Mouse (Mus musculus) adrenal gland, postnatal 36 days (tissue): ENCODE data around the gene Elac2. TPM values are rescaled to one million over a fixed set of nuclear protein-coding genes. Genes with fewer than 3 reads are reported as not detected.

Experiments used
- DNase-seq, 2 experiments: peaks; one replicate each; pipeline ENCODE4 v3.0.0; 2021; ENCODE audit warnings: mixed read lengths in 1 of 2
- total RNA-seq, 2 experiments: library from RNA; stranded (reverse); gene quantifications; 2 replicates each; pipeline ENCODE4 v1.2.3; 2021

Elac2 gene
- total RNA-seq, 2 experiments from 2014 or later = 40.4 to 62.4 TPM

DNA sequence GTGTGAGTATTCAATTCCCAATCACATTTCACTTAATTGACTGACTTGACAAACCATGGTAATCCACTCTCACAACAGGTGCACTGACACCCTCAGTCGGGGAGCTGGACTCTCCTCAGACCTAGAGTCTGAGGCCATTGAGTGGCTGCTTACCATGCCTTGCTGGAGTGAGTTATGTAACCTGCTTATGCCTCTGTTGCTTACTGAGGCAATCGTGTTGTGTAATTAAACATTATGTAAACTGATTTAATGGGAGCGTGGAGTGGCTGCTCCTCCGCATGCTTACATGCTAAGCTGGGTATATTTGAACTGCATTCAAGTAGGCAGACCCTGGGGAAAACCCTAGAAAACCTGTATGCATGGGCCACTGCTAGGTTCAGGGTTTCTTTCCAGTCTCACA, 41.9 kb downstream of the Elac2 start:
- no peak for DNase-seq

DNA sequence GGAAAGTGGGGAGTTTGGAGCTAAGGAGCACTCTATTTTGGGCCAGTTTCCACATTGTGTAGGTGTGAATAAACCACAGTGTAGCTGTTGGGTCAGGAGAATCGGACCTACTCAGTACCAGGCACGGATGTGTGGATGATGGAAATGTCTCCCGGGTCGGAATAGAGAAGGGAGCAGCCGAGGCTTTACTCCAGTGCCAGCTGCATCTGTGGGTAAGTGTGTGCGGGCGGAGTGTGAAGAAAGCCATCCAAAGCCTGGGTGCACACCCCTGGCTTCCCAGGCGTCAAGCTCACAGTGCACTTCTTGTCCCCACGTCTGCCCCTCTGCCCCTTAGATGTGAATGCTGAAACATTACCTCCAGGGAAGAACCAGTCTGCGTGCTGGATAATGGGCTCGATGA, 43.9 kb downstream of the Elac2 start:
- DNase-seq = no peak

DNA sequence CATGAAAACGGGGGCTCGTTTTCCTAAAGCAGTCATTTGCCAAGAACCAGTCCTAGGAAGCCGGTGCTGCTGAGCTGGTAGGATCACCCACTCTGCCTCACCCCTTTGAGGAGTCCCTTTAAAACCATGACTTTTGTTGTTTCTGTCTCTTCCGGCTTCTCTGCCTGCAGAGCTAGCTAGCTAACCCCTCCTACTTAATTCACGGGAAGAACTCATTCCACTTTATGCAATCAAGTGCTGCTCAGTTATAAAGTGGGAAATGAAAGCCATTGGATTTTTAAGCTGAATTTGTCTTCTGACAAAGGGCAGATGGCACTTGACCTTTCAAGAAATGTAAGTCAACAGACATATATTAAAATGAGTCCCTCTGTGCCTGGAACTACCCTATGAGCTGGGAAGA, 49.2 kb downstream of the Elac2 start:
- DNase-seq = no peak

DNA sequence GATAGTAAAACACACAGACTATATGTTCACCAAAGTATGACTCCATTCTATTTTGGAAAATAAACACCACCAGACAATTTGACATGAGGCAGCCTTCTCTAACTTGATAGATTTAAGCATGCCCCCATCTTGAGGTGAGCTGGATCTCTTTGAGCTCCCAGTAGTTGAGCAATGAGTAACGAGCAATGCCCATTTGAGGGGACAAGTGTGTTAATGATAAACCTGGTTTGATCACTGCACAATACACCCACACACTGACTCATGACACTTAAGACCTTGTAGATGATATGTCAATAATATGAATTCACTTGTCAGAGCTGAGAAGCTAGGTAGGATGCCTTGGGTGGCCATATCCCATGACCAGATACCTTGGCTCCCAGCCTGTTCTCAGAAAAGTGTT, 51.4 kb downstream of the Elac2 start:
- no peak for DNase-seq

DNA sequence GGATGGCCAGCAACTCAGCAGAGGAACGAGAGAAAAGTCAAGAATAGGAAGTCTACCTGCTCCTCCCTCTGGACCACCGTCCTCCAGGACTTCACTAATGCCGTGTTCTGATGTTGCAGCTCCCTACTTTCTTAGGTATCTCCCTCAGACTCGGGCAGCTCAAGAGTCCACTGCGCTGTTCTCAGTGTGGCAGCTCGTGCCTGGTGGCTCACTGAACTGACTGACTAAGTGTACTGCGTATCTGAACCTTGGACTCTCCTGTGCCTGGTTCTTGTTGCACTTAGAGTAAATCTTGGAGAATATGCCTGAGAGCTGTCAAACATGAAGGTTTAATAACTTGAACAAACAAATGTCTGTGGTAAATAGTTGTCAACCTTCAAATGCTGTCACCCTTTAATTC, 53.4 kb downstream of the Elac2 start:
- DNase-seq = no peak

DNA sequence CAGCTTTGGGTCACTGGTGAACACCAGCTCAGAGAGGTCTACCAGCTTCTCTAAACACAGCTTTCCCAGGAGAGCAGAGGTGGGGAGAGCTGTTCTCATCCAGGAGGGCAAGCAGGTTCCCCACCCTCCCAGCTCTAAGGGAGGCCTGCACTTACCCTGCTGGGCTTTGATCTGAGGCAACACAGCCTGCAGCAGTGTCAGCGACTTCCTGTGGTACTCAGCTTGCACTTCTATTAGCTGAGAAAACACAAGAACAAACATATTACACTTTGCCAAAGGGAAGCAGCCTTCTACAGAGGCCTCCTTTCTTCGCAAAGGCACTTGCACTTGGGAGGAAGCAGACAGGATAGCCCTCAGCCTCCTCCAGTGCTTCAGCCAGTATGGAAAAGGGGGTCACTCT, 60.2 kb downstream of the Elac2 start:
- DNase-seq = no peak

DNA sequence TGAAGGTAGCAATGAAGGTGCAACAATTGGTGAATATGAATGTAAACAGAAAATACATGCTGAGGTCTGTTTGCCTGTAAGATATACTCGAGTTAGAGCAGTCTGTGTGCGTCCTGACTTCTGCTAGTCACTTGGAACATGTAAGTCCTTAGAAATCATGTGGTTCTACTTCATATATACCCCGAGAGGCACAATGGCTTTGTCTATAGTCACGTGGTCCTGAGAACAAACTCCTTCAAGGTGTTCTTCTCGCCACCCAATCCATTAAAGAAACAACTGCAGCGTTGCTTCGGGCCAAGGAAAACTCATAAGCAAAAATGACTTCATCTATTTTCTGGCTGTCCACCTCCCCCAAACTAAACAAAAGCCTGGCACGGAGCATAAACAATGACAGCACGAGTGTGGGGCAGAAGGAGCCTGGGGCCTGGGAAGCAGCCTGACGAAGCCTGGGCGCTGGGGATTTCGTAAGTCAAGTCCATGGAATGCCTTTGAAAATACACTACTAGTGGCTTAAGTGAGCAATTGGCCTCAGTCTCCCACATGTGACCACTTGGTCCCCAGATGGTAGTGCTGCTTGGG, 60.8 kb downstream of the Elac2 start:
- DNase-seq = no peak

DNA sequence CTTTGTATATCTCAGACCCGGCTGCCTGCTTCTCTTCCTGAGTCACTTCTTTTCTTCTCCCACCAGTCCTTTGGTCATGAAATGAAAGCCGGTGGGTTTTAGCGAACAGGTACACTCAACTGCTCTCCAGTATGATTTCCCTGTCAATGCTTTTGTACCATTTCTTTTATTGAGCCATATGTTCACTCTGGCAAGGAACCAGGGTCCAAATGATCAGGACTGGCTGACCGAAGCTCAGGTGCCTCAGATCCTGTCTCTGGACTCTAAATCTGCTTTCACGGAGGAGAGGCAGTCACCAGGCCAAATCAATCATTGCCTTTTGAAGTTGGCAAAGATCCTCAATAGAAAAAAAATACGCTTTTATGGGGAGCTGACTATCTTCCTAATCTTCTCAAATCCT, 61.7 kb downstream of the Elac2 start:
- no peak for DNase-seq

DNA sequence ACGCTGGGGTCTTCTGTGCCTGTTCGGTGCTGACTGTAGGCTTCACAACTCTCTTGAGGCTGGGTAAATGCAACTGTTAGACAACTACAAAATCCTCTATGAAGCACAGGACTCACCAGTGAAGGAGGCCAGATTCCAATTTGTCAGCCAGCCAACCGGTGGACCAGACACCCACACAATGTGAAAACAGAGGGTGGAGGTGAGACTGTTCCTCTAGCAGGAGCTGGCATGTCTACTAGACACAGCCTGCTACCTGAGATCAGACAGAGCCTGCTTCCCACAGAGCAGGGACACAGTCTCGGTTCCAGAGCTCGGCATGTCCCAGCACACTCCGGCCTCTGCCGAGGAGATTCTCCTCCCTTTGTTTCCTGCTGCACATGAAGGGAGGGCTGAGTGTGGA, 70.3 kb downstream of the Elac2 start:
- DNase-seq = no peak

DNA sequence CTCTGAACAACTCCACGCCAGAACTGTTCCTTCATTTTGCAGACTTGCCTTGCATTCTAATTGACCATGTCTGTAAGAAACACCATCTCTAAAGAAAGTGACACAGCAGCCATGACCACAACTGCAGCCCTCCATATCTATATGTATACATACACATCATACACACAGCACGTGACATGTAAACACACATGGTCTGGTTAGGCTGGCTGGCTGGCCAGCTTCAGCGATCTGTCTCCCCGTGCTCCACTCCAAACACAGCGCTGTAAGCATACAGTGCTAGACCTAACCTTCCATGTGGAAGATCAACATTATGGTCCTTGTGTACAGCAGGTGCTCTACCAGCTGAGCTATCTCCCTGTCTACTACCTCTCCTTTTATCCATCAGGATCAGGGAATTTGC, 72.0 kb downstream of the Elac2 start:
- DNase-seq = no peak

Other genes with a start within 250 kb of the Elac2 start
- under 1 TPM; 0.33 to 0.36 TPM for gene 1700086D15Rik, start 180.9 kb downstream of the Elac2 start, total RNA-seq
- gene Arhgap44, start 183.9 kb downstream of the Elac2 start, total RNA-seq = 10 to 100 TPM in 1 of 2 experiments, 1 to 10 TPM in 1; 8.3 to 10.6 TPM